Mouse (Mus musculus): ENCODE results near the gene Vmn2r109.
"Not testable (repeated sequence)": the region's sequence is repeated elsewhere in the genome, so short reads cannot be mapped to it uniquely, and the experiment has no call there.

The Vmn2r109 gene

GRCm38 (mm10) chr17:20564656-20565055 lies at the start of gene Vmn2r109:
Gene Vmn2r109 (minus strand): TSS chr17:20564756.
- DNase-seq: no peak

- DNase-seq: no peak
These were observed 31.8 kb upstream of the Vmn2r109 start, which contains the start of gene Vmn2r110 for GRCm38 (mm10) chr17:20596323-20596722. Gene Vmn2r110 (minus strand): TSS chr17:20596423.

GRCm38 (mm10) chr17:20508247-20508646 lies 56.3 kb downstream of the Vmn2r109 start:
- not testable (repeated sequence) for DNase-seq

GRCm38 (mm10) chr17:20497858-20498257 lies 66.7 kb downstream of the Vmn2r109 start, which contains the start of gene Vmn1r225:
Gene Vmn1r225 (plus strand): TSS chr17:20498158.
- no peak for DNase-seq
